Mouse (Mus musculus) testis, adult 2 months (tissue): ENCODE measurements at regions not wholly inside any gene's neighbourhood (a gene's known extent, or its start where the extent isn't known, plus 50 kb on each side); places are given as distances from the start of the nearest gene placed in this dataset.

Experiments used
- CTCF ChIP-seq: fragments of 200-500 bp; IDR thresholded peaks from 2 replicates; pipeline ENCODE4 v1.5.1; 2012; ENCODE audit warnings: low read depth, mild to moderate bottlenecking, inconsistent platforms, low read length, moderate library complexity; ENCODE audit not compliant: control insufficient read depth, insufficient read depth, insufficient replicate concordance
- POLR2A ChIP-seq: fragments of 200-500 bp; IDR thresholded peaks from 2 replicates; pipeline ENCODE4 v1.6.1; 2012; ENCODE audit warnings: low read depth, mild to moderate bottlenecking, inconsistent platforms, low read length, moderate library complexity; ENCODE audit not compliant: control insufficient read depth

- no peak for TF ChIP-seq CTCF
- no peak for TF ChIP-seq POLR2A
These were observed 359.3 kb downstream of the Atp6ap1l start for GRCm38 (mm10) chr13:90545816-90546215.
